In the genomic region with DNA sequence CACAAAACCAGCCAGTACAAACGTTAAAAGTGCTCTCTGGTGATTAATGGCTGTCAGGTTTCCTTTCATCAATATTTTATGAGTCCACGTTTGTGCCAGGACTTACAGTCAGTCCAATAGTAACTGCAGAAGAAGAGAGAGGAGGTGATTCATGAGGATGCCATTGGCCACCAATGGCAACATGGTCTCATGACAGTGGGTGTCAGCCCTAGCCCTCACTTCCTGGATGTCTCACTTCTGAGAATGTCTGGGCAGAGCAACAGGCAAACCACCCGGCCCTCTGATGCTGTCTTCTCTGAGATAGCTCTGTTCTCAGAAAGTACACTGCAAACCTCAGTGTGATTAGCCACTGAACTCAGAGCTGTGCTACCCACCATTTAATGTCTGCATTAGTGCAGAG, we compare ENCODE assay signal across 18 mouse cellular contexts.
DNase-seq lines count a peak whose midpoint lies in the region; ATAC-seq lines count a peak whose summit lies in the region.
"Had no signal": no experiment of that assay in that cellular context is flagged by ENCODE, and none has a peak within 500 bp of the region (broad histone marks: within the 10 kb centered on the region; RNA-seq: fewer than 3 reads in every experiment).

No protein-coding gene starts in this region.

- intact Hi-C loops in gastrocnemius, postnatal 36 days (cut with DNase I) = no loop called here

- DNase-seq in retina, embryonic 14.5 days (ENCODE audit: low spot score) = peak; percentile 34
- no peak for DNase-seq in retina, postnatal 1 day
- DNase-seq in fibroblast of lung, adult 2 months (ENCODE audit: low read depth) = peak; percentile 38
- no peak for DNase-seq in ovary, postnatal 36 days (ENCODE audit: low spot score)
- DNase-seq in gastrocnemius, postnatal 36 days = no peak
- DNase-seq: adrenal gland, adult 8-10 months; cerebellum, adult 18-20 months; cerebellum, adult 9-11 months; cerebellum, postnatal 36 days; gastrocnemius, adult 2 months; gastrocnemius, postnatal 25 days; heart, adult 18-20 months; heart, postnatal 14 days; kidney, adult 18-20 months had no signal

- ATAC-seq in CD4-positive, CD25-positive, alpha-beta regulatory T cell, adult 4 months = peak; percentile 26
- ATAC-seq: forebrain, embryonic 14.5 days; intestine, embryonic 15.5 days; Patski had no signal

Comparison
In these comparisons a context has a peak if more than half of its experiments do, and no peak if none do; other contexts are left out.
1. DNase-seq: peak in retina, embryonic 14.5 days (single experiment) and fibroblast of lung, adult 2 months (single experiment); none in retina, postnatal 1 day (single experiment), ovary, postnatal 36 days (single experiment) and gastrocnemius, postnatal 36 days (0 of 2).